Mouse (Mus musculus): ENCODE measurements around the gene Hspa4l.
"Not testable (repeated sequence)": the region's sequence is repeated elsewhere in the genome, so short reads cannot be mapped to it uniquely, and the experiment has no call there.

The Hspa4l gene

GRCm38 (mm10) chr3:40845521-40845920 lies 101.2 kb downstream of the Hspa4l start:
- not testable (repeated sequence) for DNase-seq

All from lung, postnatal 4 days (tissue).